Mouse (Mus musculus): ENCODE results near the gene Csmd2.

Csmd2 gene

DNA sequence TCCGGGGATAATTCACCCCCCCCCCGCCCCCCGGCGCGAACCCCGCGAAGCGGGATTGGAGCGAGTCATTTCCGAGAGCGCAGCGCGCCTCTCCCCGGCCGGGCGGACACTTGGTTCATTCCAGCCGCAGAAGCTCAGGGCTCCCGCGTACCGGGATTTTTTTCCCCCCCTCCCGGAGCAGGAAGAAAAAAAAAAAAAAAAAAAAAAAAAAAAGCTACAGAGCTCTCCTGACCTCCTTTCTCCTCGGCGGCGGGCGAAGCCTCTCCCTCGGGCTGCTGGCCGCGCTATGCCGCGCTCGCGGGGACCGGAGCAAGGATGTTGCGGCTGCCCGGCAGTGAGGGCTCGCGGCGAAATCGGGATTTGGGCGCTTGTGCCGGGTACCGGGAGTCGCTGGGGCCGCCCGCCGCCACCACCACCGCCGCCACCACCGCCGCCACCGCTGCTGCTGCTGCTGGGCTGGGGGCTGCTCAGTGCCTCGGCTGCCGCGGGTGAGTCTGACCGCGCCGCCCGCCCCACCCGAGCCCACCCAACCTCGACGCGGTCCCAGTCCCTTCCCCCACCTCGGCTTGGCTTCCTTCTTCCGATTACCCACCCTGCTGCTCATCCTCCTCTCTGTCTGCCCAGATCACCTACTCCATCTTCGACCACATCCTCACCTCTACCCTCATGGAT lies at the start of gene Csmd2:
Gene Csmd2, plus strand, starts transcription at position 74 of the 672 bp plus-strand sequence.
- peak; percentile 68 to 75 for DNase-seq (ENCODE audit: low spot score in 2 of 2)

DNA sequence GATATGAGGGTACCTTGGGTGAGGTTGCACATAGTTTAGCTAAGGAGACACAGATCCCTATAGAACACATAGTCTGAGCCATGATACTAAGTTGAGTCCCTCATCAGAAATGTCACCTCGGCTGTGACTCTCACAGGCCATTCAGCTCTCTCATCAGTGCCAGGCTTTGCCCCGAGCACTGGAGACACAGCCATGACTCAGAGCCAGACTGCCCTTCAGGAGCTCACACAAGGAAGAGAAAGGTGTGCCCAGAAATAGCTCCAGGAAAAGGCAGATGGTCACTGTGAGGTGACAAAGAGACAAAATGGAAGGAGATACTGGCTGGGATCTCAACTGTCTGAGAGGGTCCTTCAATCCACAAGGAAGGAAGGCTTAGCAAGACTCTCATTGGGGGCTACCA lies 40.0 kb upstream of the Csmd2 start:
- no peak for DNase-seq (ENCODE audit: low spot score in 2 of 2)

DNA sequence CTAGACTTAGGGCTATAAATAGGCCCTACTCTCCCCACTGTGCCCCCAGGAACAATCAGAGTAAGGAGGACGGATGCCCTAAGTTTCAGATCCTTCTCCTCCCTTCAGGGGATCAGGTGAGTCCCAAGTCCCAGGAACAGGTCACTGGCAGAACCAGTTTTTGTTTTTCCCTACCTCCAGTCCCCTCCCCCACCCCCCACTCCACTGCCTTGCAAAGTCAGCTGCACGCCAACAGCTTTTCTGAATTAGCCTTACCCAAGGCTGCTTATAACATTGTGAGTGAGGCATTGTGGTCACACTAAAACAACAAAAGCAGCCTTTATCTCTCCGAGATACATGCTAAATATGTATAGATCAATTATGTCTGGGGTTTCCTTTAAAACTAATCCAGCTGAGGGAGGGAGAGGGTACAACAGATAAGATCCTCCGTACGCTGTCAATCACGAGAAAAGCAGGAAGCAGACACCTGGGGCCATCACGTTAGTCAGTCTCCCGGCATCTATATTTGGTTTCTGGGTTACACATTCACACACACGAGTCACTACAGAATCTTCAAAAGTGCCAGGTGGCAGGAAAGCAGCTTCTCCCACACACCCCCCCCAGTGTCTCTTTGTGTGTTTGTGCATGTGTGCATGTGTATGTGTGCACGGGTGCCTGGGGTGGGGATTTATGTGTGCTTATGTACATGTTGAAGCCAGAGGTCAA lies 34.5 kb upstream of the Csmd2 start:
- DNase-seq (ENCODE audit: low spot score in 2 of 2), result peak in 1 of 2 experiments; percentile 23

DNA sequence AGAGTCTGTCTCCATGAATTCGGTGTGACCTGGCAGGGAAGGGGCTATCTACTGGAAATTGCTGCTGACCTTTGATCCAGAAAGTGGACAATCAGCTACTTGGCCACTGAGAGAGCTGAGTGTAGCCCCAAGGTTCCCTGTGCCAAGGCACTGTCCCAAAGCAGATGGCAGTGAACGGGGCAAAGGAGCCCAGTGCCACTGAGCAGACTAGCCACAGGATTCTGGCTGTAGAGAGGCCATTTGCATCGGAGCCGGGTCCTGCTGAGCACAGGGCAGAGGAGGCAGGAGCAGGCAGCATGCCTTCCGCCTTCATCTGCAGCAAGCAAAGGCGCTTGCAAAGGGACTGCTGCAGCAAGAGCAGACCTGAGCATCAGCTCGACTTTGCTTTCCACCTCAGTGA lies 18.6 kb upstream of the Csmd2 start:
- DNase-seq (ENCODE audit: low spot score in 2 of 2), result no peak

DNA sequence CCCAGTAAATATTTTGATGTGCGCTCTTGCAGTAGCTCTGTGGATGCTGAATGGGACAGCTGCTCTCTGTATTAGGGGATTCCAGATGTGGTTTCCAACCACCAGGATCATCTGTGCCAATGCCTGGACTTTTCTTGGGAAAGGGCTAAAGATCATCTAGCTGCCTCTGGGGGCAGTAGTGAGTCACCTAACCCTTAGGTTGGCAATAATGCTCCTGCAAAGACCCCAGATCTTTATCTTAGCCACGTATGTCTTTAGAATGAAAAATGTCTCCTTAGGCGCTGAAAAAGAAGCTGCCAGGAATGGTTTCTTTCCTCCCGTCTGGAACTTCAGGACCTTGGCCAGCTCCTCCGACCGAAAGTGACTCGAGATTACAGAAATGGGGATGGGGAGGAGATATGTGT lies 17.6 kb upstream of the Csmd2 start:
- no peak for DNase-seq (ENCODE audit: low spot score in 2 of 2)

DNA sequence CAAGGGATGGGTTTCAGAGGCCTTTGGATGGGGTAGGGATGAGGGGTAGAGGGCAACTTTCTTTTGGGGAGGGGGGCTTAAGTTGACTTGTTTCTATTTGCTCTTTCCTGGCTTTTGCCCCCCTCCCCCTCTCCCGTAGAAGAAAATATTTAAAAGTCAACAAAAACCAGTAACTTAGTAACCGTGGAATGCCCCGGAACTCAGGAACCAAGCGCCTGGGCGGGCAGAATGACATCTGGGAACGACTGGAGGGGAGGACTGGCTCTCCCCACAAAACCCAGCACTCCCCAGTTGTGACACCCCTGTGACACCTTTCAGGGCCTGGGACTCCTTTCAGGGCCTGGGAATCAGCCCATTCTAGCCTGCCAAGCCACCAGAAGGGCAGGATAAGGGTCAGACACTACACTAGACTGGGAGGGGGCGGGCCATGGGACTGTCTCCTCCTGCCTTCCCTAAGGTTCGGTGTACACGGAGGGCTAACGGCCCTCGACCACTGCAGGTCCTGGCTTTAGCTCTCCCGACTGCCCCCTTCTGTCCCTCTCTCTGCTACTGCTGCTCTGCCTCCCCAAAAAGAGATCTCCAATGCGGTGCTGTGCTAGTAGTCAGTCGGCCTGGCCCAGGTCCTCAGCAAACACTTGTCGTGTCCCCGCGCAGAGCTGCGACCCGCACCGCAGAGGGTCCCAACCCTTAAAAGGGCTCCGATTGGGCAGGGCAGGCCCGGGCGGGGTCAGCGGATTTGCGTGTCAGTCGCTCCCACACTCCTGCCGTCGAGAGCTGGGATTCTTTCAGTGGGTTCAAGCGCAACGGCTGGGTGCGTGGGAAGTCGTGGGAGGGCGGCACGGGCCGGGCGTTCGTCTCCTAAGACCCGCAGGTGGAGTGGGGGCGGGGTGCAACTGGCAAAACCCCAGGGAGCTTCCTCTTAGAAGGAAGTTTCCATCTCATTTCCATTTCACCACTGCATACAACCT lies 16.5 kb upstream of the Csmd2 start, which contains the start of gene CK137956:
Gene CK137956, minus strand, starts transcription at position 51 of the 968 bp plus-strand sequence.
- no peak for DNase-seq (ENCODE audit: low spot score in 2 of 2)

DNA sequence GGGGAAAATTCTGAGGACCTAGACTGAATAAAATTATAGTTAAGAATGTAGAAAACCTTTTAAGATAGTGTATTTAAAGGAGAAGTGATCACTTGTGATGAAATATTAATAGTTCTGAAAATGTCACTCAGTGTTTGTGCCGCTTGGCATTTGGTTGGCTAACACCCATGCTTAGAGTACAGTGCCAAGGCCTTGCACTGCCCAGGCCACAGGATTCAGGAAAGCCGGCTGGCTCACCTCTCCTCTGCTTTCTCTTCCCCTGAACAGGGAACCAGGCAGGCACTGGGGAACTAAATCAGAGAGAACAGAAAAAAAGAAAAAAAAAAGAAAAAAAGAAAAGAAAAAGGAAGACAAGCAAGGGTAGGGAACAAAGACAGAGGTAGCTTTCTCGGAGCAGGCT lies 14.7 kb upstream of the Csmd2 start:
- DNase-seq (ENCODE audit: low spot score in 2 of 2), result no peak

DNA sequence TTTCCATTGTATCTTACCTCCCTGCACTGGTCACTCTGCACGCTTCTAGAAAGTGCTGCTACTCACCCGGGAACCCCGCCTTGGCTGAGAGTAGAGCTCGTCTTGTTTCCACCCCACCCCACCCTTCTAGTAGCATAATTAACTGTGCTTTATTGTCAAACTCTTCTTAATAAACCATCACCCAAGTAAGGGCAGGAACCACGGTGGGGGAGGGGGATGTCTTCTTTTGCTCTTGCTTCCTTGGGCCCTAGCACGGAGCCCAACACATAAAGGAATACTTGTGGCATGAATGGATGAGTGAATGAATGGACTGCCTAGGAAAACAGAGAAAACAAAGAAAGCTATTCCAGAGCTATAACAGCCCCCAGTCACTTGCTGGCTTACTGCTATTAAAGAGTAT lies 6.5 kb upstream of the Csmd2 start:
- no peak for DNase-seq (ENCODE audit: low spot score in 2 of 2)

DNA sequence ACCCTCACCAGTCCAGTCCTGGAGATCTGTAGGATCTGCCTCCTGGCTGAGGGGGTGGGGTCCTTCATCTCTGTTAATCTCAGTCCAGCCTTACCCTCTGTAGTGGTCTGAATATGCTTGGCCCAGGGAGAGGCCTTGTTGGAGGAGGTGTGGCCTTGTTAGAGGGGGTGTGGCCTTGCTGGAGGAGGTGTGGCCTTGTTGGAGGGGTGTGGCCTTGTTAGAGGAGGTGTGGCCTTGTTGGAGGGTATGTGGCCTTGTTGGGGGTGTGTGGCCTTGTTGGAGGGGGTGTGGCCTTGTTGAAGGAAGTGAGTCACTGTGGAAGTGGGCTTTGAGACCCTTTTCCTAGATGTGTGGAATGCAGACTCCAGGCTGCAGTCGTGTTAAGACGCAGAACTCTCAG lies 3.2 kb upstream of the Csmd2 start:
- DNase-seq (ENCODE audit: low spot score in 2 of 2), result no peak

DNA sequence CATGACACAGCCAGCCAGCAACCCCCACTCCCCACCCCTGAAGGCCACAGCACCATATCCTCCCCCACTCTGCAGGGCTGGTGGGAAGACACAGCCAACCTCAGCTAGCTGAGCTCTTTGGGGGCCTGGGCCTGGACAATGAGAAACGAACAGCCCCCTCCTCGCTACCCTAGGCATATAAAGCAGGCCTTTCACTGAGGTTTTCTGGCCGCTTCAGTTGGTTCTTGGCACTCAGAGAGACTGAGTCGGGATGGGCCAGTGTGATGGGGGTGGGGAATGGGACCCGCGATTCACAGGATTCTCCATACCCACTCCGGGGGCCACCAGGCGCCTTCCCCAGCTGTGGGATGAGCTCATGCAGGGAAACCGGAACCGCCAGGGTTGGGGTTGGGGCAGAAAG lies 1.8 kb upstream of the Csmd2 start:
- peak in 1 of 2 experiments; percentile 42 for DNase-seq (ENCODE audit: low spot score in 2 of 2)

DNA sequence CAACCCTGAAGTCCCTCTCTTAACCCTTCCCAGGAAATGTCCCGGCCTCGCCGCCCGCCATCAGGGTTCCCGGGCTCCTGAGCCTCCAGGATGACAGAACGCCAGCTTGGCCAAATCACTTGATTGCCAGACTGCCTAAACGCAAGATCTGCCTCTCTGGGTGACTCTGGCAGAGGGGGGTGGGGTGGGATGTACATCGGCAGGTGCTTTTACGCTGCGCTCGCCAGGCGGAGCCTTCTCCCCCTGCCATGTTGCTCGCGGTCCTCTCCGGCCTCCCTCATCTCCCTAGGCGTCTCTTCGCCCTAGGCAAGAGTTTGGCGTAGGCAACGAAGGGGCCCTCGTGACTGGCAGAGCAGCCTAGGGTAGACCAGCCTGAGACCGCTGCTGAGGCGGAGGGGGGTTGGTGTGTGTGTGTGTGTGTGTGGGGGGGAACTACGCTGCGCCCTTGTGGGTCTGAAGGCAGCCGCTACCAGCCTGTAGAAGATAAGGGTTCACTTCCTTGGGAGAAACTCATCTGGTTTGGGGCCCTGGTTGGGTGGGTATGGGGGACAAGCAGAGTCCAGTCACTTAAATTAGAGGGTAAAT lies 1.1 kb upstream of the Csmd2 start:
- DNase-seq (ENCODE audit: low spot score in 2 of 2), result peak in 1 of 2 experiments; percentile 38

DNA sequence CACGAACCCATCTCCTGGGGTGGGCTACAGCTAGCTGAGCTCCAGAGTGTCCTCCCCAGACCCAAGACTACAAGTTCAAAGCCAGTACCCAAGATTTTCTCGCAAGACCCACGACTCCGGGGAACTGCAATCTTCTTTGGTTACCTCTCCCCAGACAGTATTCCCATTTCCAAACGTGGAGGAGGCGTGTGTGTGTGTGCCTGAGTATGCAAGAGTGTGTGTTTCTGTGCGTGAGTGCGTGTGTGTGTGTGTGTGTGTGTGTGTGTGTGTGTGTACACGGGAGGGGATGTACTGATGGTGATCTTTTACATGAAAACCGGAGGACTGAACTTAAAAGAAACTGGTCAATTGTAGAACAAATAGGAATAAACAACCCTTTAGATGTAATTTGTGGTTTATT lies 387 bp upstream of the Csmd2 start:
- peak in 1 of 2 experiments; percentile 36 for DNase-seq (ENCODE audit: low spot score in 2 of 2)

DNA sequence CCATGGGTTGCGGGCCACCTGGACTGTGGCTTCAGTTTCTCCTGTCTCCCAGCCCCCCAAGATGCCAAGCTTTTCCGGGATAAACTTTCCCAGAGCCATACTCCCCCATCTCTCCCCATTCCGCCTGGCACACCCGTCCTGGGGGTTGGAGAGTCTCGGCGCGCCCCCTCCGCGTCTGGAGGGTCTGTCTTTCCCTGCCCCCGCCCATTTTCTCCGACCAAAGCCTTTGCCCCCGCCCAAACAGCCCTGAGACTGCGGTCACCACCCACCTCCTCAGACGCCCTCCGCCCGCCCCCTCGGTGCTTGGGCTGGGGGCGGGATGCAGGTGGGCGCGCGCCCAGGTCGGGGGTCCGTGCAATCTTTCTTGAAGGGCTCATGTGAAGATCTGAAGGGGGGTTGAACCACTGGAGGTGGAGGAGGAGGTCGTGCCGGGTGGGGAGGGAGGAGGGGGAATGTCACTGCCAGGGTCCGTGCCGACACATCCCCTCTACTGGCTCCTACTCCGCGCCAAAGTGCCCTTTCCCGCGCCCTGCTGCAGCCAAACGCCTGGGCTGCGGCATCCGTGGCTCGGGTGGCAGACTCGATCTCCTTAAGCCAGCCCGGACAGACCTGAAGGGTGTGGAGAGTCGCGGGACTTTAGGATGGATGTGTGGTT lies 996 bp downstream of the Csmd2 start:
- no peak for DNase-seq (ENCODE audit: low spot score in 2 of 2)

DNA sequence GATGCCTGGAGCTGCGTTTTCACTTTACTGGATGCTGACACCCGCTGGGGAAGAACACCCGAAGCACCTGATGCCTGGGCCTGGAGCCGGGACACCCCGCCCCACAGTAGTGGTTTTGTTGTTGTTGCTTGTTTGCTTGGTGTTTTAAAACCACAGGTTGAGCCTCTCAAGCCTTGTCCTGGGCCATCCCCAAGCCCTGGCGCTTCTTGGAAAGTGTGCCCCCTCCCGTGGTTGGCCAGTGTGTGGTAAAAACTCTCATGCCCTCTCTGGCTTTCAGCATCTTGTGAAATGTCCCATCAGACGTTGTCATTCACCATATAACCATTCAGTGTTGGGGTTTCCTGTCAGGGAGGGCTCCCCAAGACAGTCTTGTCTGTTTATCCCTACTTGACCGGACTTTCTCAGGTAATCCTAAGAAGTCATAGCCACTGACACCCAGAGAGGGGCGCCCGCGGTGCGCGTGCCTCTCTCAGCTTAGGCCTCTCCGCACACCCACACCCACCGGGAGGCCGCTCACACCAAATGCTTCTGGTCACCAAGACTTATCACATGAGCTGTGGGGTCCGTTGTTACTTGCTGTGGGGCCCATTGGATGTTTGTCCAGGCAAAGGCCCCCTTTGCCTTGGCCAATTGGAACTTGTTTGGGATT lies 1.8 kb downstream of the Csmd2 start:
- peak; percentile 68 to 77 for DNase-seq (ENCODE audit: low spot score in 2 of 2)

DNA sequence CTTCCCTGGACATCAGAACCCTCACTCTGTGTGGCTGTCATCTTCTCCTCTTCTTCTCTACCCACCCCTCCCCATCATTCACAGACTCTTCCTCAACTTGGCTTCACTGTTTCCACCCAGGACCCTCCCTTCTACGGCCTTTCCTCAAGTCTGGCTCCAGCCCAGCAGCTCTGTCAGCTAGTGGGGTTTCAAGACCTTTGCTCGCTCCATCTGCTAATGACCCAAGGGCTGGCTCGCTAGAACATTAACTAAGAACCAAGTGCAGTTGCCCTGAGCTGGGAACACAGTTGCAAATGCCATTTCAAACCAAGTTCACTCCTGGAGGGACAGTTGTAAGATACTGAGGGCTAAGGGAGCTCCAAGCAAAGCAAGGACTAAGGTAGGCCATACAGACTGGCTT lies 11.6 kb downstream of the Csmd2 start:
- DNase-seq (ENCODE audit: low spot score in 2 of 2), result no peak

DNA sequence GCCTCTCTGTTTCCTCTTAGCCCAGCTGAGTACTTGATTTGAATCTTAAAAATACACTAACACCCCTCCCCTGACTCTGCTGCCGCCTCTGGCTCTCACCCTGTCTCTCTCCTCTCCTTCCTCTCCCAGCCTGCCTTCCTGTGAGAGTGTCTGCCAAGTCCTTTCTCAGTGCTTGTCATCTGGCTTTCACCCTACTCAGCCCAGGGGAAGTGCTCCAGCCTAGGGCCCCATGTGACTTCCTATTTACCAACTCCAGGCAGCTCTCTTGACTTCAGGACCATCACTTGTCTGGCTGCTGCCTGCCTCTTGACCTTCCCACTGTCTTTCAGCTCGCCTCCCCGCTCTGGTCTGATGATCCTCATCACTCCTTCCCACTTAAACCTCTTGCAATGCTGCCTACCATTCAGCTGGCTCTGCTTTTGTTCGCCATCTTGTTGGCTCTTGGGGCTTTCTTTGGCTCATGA lies 15.0 kb downstream of the Csmd2 start:
- peak; percentile 56 to 57 for DNase-seq (ENCODE audit: low spot score in 2 of 2)

DNA sequence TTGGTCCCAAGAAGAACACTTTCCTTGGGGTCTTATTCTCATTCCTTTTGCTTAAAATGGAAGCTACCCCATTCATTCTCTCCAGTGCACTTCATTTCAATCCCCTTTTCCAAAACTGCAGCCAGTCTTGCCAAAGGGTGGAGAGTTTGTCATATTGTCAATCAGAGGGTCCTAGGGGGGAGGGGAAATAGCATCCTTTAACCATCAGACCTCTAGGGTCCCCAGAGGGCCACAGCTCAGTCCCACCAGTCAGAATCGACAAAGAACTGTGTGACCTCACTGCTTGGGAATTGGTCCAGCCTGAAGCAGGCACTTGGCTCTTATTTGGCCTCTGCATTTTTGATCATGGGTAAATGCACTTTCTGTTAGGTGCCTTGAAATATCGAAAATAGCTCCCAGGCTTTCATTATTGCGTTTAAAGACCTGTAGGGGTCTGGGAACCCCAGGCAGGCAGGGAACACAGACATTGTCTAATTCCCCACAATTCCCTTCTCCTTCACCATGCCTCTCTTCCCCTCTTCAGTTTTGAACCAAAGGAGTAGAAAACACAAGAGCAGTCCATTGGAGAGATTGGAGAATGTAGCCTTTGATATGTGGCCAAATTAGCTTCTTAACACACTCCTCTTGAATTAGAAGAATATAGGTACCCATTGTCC lies 17.3 kb downstream of the Csmd2 start:
- DNase-seq (ENCODE audit: low spot score in 2 of 2), result no peak

DNA sequence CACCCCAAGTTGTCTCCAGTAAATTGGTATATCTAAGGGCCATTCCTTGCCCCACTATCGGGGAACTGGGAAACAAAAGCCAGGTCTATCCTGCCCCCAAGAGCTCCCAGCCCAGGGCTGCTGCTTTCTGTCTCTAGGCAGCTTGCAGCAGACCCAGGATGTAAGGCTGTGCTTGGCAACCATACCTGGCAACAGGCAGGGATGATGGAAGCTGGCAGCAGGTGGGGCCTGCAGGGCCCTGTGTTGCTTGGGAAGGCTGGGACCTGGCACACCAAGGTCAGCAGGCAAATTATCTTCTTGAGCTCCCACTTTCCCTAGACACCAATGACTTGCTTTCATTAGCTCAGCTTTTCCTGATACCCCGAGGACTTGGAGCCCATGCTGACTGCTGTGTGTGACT lies 31.8 kb downstream of the Csmd2 start:
- DNase-seq (ENCODE audit: low spot score in 2 of 2), result no peak

DNA sequence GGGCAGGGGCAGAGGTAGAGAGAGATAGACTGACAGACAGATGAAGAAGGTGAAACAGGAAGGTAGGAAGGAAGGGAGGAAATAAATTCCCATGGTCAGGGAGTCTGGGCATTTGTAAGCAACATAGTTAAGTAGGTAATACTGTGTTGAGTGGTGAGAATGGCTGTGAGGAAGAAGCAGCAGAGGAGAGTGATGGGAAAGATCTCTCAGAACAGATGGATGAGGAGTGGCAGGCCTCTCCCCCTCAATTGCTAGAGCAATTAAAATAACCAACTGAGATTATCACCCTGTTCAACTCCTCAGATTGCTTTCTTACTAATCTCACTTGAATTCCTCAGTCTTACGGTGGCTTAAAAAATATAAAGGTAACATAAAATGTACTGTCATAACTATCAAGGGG lies 40.6 kb downstream of the Csmd2 start:
- DNase-seq (ENCODE audit: low spot score in 2 of 2), result no peak

DNA sequence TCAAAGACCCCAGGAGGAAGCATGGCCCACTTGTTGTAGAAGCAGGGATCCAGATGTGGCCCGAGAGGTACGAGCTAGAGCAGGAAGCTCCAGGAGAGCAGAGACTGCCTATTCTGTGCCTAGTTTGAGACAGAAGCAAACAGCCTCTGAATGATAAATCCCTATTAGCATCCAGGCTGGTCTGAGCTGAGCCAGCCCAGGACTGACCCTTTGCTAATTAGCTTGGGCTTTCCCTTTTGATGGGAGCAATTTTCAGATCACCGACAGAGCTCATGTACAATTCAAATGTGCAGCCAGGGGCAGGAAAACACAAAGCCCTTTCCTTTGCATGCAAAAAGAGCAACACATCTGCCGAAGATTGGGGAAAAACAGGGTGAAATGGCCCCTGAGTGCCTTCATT lies 54.2 kb downstream of the Csmd2 start:
- no peak for DNase-seq (ENCODE audit: low spot score in 2 of 2)
